Comparison of ENCODE assay signal across 24 mouse cellular contexts in genomic region chr17:52943966-52944365, GRCm38 (mm10).
DNase-seq lines count a peak whose midpoint lies in the region; ATAC-seq and TF ChIP-seq lines count a peak whose summit lies in the region.
"Had no signal": no experiment of that assay in that cellular context is flagged by ENCODE, and none has a peak within 500 bp of the region (broad histone marks: within the 10 kb centered on the region; RNA-seq: fewer than 3 reads in every experiment).

No protein-coding gene starts in this region.

- H3K27me3 ChIP-seq in forebrain, embryonic 13.5 days: no peaks in the 10 kb centered on the region
- H3K27me3 ChIP-seq in forebrain, embryonic 12.5 days: no peaks in the 10 kb centered on the region
- no peaks in the 10 kb centered on the region for H3K27me3 ChIP-seq in forebrain, embryonic 15.5 days
- H3K27me3 ChIP-seq in forebrain, postnatal 0 days (ENCODE audit: insufficient read depth, low read length): no peaks in the 10 kb centered on the region
- H3K27me3 ChIP-seq: CH12.LX; embryonic facial prominence, embryonic 13.5 days; embryonic facial prominence, embryonic 15.5 days; Patski had no signal

- DNase-seq in forebrain, postnatal 0 days: no peak
- DNase-seq in brain, embryonic 14.5 days (ENCODE audit: low read depth): peak; percentile 48
- DNase-seq: adrenal gland, adult 8-10 months; adrenal gland, postnatal 14 days; adrenal gland, postnatal 36 days; B cell, adult 2 months; cerebellum, adult 11 months; cerebellum, adult 18-20 months; cerebellum, adult 8-10 months; cerebellum, adult 9-11 months; cerebellum, postnatal 14 days; cerebellum, postnatal 36 days; embryo, embryonic 11 days had no signal

- no peaks in the 10 kb centered on the region for H3K9me3 ChIP-seq in forebrain, embryonic 13.5 days (replicated peaks)
- no peaks in the 10 kb centered on the region for H3K9me3 ChIP-seq in forebrain, embryonic 12.5 days
- no peaks in the 10 kb centered on the region for H3K9me3 ChIP-seq in forebrain, embryonic 15.5 days
- no peaks in the 10 kb centered on the region for H3K9me3 ChIP-seq in forebrain, postnatal 0 days (ENCODE audit: low read length)
- H3K9me3 ChIP-seq: embryonic facial prominence, embryonic 13.5 days; embryonic facial prominence, embryonic 15.5 days had no signal

- no peak for TF ChIP-seq POLR2A in brain, embryonic 14.5 days (IDR thresholded peaks at IDR 0.05; ENCODE audit: borderline replicate concordance, extremely low read depth, insufficient read depth, insufficient read length, poor library complexity, severe bottlenecking)

- no peak overlapping the region for H3K27ac ChIP-seq in forebrain, embryonic 13.5 days
- H3K27ac ChIP-seq in forebrain, embryonic 12.5 days: no peak overlapping the region
- H3K27ac ChIP-seq in forebrain, embryonic 15.5 days (replicated peaks): no peak overlapping the region
- H3K27ac ChIP-seq in forebrain, postnatal 0 days (ENCODE audit: low read depth, low read length): no peak overlapping the region
- H3K27ac ChIP-seq: embryonic facial prominence, embryonic 13.5 days; embryonic facial prominence, embryonic 15.5 days had no signal

- H3K36me3 ChIP-seq in forebrain, embryonic 13.5 days (ENCODE audit: poor library complexity, severe bottlenecking): no peaks in the 10 kb centered on the region
- no peaks in the 10 kb centered on the region for H3K36me3 ChIP-seq in forebrain, embryonic 12.5 days (replicated peaks)
- H3K36me3 ChIP-seq in forebrain, embryonic 15.5 days: no peaks in the 10 kb centered on the region
- no peaks in the 10 kb centered on the region for H3K36me3 ChIP-seq in forebrain, postnatal 0 days (ENCODE audit: insufficient read depth)
- H3K36me3 ChIP-seq: embryonic facial prominence, embryonic 13.5 days; embryonic facial prominence, embryonic 15.5 days; G1E had no signal

- no peak overlapping the region for H3K4me3 ChIP-seq in forebrain, embryonic 13.5 days
- H3K4me3 ChIP-seq in forebrain, embryonic 12.5 days (replicated peaks): no peak overlapping the region
- no peak overlapping the region for H3K4me3 ChIP-seq in forebrain, embryonic 15.5 days
- H3K4me3 ChIP-seq in forebrain, postnatal 0 days (ENCODE audit: low read depth, low read length): no peak overlapping the region
- H3K4me3 ChIP-seq: embryonic facial prominence, embryonic 13.5 days; embryonic facial prominence, embryonic 15.5 days; erythroblast, embryonic 14.5 days had no signal

- H3K9ac ChIP-seq in forebrain, embryonic 13.5 days: no peak overlapping the region
- no peak overlapping the region for H3K9ac ChIP-seq in forebrain, embryonic 12.5 days
- H3K9ac ChIP-seq in forebrain, embryonic 15.5 days (replicated peaks): no peak overlapping the region
- no peak overlapping the region for H3K9ac ChIP-seq in forebrain, postnatal 0 days
- H3K9ac ChIP-seq: embryonic facial prominence, embryonic 13.5 days; embryonic facial prominence, embryonic 15.5 days had no signal

- no peaks in the 10 kb centered on the region for H3K4me1 ChIP-seq in forebrain, embryonic 13.5 days
- H3K4me1 ChIP-seq in forebrain, embryonic 12.5 days: no peaks in the 10 kb centered on the region
- no peaks in the 10 kb centered on the region for H3K4me1 ChIP-seq in forebrain, embryonic 15.5 days
- H3K4me1 ChIP-seq in forebrain, postnatal 0 days (ENCODE audit: insufficient read depth): no peaks in the 10 kb centered on the region
- H3K4me1 ChIP-seq: embryonic facial prominence, embryonic 13.5 days; embryonic facial prominence, embryonic 15.5 days had no signal

- ATAC-seq in forebrain, embryonic 13.5 days: peak; percentile 48; the same call in 1 of the 2 replicates
- ATAC-seq in forebrain, embryonic 12.5 days (ENCODE audit: low FRiP score): no peak
- ATAC-seq in forebrain, embryonic 15.5 days (replicated peaks): peak; percentile 51; the same call in 1 of the 2 replicates
- no peak; the same call in 1 of the 2 replicates for ATAC-seq in forebrain, postnatal 0 days
- ATAC-seq: activated CD4-positive, CD25-positive, alpha-beta regulatory T cell, adult 4 months; CD4-positive, CD25-positive, alpha-beta regulatory T cell, adult 4 months; Patski had no signal

- TF ChIP-seq CTCF in forebrain, postnatal 0 days (IDR thresholded peaks at IDR 0.05; ENCODE audit: low read depth): no peak
- no peak for TF ChIP-seq CTCF in brain, embryonic 14.5 days (IDR thresholded peaks at IDR 0.05; ENCODE audit: borderline replicate concordance, extremely low read depth, insufficient read depth, insufficient read length)

- H3K4me2 ChIP-seq in forebrain, embryonic 13.5 days: no peak overlapping the region
- no peak overlapping the region for H3K4me2 ChIP-seq in forebrain, embryonic 12.5 days
- H3K4me2 ChIP-seq in forebrain, embryonic 15.5 days (replicated peaks): no peak overlapping the region
- no peak overlapping the region for H3K4me2 ChIP-seq in forebrain, postnatal 0 days (ENCODE audit: low read depth)
- H3K4me2 ChIP-seq: embryonic facial prominence, embryonic 13.5 days; embryonic facial prominence, embryonic 15.5 days had no signal

Comparison
In these comparisons a context has a peak if more than half of its experiments do, and no peak if none do; other contexts are left out.
1. ATAC-seq: peak in forebrain, embryonic 13.5 days (single experiment) and forebrain, embryonic 15.5 days (single experiment); none in forebrain, embryonic 12.5 days (single experiment) and forebrain, postnatal 0 days (single experiment).